Mouse (Mus musculus): ENCODE data around the gene Kif26b.

The Kif26b gene

DNA sequence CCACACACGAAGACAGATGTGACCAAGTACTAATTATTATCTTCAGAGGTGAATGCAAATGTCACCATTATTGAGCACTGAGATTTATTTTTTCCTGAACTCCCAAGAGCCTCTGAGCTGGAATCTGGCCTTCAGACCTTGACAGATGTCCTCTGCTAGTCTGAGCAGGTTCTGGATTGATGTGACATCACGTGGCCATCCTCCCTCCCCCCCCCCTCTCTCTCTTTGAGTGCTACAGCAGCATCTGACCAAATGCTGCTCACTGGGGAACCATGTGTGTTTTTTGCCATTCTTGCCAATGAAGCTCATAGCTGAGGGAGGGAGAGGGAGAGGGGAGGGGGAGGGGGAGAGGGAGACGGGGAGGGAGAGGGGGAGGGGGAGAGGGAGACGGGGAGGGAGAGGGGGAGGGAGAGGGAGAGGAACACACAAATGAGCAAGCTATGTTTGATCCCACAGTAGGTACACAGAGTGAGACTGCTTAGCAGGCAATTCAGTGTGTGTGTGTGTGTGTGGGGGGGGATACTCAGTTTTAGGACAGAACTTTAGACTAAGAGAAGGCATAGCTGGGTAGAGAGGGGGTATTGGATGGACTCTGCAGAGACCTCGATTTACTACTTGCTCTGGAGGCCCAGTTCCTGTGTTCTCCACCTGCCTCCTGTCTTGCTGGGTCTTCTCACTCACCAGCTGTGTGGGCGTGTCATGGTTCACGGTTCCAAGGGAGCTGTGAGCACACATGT, 241.9 kb downstream of the Kif26b start:
- DNase-seq (ENCODE audit: low spot score in 2 of 2) = no peak

- DNase-seq (ENCODE audit: low spot score in 2 of 2) = no peak
Observed at GRCm38 (mm10) chr1:178779742-178780141, 250.8 kb downstream of the Kif26b start.

DNA sequence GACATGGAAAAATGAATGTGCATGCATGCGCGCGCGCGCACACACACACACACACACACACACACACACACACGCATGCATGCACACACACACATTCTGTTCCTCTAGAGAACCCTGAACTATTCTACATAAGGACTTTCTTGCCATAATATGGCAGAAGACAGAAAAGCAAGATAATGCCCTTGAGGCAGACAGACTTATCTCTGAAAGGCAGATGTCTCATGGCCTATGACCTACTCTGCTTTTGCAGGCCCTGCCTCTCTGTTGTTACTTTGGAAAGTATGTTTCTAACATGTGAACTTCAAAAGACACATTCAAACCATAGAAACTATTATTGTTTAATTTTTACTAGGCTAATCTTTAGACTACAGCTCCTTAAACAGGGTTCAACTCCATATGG, 255.1 kb downstream of the Kif26b start:
- no peak for DNase-seq (ENCODE audit: low spot score in 2 of 2)

DNA sequence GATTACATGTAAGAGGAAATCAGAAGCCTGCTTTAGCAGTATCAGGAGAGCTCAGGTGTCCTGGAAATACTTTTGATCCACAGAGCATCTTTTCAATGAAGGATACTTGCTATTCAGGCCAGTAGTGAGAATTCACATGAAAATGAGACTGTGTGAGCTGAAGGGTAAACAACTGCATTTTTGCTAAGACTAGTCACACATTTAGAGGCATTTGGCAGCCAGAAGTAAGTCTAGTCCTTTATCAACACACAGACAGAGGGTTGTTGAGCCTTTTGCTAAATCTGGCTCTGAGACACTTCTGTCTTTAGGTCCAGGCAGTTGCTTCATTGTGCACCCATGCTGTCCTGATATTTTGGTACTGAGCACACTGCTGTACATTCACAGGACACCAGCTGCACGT, 262.3 kb downstream of the Kif26b start:
- DNase-seq (ENCODE audit: low spot score in 2 of 2) = no peak

DNA sequence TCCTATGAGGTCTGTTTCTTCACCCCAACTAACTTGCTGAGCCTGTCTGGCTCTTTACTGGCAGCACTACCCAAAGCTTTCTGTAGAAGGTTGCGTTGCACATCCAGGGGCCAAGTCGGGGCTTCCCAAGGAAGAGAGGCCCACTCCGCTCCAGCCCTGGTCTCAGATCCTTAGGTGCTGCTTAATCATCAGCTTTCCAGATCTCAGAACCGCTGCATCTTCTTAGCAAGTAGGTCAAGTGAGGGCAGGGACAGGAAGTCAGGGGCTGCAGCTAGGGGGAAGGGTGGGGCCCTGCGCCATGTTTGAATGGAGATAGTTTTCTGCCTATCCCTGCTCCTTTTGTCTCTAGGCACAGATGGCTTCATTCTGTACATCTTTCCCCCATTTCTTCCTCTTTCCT, 263.8 kb downstream of the Kif26b start:
- DNase-seq (ENCODE audit: low spot score in 2 of 2) = no peak

DNA sequence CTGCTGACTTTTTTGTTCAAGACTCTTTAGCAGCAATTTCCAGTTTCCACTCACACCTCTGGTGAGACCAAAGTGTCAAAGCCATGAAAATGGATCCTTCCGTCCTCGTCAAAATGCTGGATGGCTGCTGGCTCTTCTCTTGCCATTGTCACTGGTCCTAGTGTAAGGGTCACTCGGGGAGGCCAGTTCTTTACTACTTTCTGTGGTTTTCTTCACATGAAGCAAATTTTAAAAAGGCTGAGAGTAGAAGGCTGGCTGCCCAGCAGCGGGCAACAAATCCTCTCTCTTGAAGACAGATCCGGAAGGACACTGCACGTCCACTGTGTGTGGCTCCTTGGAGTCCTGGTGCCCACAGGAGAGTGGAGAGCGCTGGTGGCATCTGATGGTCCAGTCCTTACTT, 265.9 kb downstream of the Kif26b start:
- no peak for DNase-seq (ENCODE audit: low spot score in 2 of 2)

DNA sequence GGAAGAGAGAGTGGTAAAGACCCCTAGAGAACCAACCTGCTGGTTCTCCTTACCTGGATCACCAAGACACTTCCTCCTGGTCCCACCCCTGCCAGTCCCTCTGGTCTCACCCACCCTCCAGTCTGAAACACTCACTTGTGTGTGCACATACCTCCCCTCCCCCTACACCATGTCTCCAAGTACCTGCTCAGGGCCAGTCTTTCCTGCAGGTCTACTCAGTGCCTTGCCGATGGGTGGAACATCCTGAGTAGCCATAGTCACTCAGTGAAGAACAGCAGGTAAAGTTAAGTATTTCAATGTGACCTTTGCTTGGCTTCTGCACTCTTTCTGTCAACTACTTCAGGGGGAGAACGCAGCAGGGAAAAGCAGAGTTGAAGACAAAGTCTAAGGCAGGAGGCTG, 268.5 kb downstream of the Kif26b start:
- DNase-seq (ENCODE audit: low spot score in 2 of 2) = no peak

DNA sequence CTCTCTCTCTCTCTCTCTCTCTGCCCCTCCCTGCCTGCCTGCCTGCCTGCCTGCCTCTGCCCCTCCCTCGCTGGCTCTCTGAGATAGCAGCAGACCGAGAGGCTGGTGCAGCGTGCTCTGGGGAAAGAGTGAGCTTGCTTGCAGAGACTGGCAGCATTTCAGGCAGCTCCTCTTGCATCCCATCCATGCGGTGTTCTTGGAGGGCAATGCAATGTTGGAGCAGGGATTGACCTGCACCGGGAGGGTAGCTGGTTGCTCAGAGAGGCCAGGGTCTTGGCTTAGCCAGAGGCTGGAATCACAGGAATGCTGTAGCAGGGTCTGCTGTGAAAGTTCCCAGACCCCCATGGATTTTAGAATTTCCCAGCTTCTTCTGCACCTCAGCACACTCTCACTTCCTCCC, 269.4 kb downstream of the Kif26b start:
- peak; percentile 65 to 70 for DNase-seq (ENCODE audit: low spot score in 2 of 2)

GRCm38 (mm10) chr1:178798886-178799285, 270.0 kb downstream of the Kif26b start:
- no peak for DNase-seq (ENCODE audit: low spot score in 2 of 2)

GRCm38 (mm10) chr1:178799836-178800552, 271.1 kb downstream of the Kif26b start:
- DNase-seq (ENCODE audit: low spot score in 2 of 2) = no peak

DNA sequence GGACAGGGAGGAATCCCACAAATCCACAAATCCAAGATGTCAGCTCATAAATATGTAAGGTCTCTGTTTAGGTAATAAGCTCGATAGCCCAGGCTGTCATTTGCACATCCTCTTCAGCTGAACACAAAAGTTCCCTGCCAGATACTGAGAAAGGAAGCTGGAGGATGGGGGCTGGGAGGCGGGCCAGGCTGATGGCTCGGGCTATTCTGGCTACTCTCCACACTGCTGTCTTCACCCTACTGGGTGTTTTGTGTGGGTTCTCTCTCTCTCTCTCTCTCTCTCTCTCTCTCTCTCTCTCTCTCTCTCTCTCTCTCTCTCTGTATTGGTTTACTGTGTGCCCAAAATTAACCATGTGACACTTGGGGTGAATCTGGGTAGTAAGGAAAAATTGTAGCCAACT, 274.2 kb downstream of the Kif26b start:
- peak; percentile 35 to 57 for DNase-seq (ENCODE audit: low spot score in 2 of 2)

DNA sequence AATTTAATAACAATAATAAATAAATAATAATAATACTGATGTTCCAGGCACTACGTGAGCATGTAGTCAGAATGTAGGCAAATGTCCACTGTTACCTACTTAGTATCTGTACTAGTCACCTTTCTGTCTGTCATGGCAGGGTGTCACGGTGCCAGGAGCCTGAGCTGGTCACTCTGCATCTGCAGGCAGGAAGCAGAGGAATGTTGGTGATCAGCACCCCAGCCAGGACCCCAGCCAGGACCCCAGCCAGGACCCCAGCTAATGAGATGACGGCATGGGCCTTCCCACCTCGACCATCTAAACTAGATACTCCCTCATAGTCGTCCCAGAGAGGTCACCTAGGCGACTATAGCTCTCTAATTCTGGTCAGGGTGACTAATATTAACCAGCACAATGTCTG, 288.6 kb downstream of the Kif26b start:
- no peak for DNase-seq (ENCODE audit: low spot score in 2 of 2)

GRCm38 (mm10) chr1:178819060-178819459, 290.1 kb downstream of the Kif26b start:
- no peak for DNase-seq (ENCODE audit: low spot score in 2 of 2)

- no peak for DNase-seq (ENCODE audit: low spot score in 2 of 2)
Observed at GRCm38 (mm10) chr1:178820079-178820478, 291.2 kb downstream of the Kif26b start.

DNA sequence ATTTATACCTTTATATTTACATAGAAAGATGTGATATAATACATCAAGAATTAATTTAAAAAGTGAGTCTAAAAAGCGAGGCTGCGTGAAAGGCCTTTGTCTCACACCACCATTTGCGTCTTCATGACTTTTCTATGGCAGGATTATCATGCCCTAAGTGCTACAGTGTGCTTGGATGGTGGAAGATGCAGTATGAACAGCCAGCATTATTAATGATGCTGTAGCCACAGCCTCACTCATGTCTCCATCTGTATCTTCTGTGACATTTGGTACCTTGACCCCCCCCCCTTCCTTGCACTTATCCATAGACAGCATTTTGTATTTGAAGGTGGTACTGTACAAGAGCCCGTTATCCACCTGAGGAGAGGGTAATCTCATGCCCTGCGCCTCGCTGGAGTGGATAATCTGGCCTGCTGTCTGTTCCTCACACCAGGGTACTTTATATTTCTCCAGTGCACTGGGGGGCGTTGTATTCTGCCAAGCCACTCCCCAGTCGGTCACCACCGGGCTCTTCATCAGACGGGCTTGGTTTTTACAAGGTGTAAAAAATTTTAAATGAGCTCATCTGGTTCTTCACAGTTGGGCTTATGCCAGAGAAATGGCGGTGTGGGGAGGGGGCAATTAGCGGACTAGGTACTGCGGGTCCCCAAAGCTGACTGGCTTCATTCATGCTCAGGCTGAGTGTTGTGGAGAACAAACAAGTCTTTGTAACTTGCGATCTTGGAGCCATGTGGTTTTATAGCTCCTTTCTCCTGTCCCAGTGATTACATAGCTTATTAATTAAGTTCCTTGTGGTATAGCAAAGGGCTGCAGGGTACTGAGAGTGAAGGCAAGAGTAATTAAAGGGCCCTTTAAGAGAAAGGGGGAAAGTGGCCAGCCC, 291.9 kb downstream of the Kif26b start:
- DNase-seq (ENCODE audit: low spot score in 2 of 2) = no peak

GRCm38 (mm10) chr1:178824871-178825270, 295.9 kb downstream of the Kif26b start:
- no peak for DNase-seq (ENCODE audit: low spot score in 2 of 2)

- DNase-seq (ENCODE audit: low spot score in 2 of 2) = no peak
Observed at GRCm38 (mm10) chr1:178827223-178827622, 298.3 kb downstream of the Kif26b start.

DNA sequence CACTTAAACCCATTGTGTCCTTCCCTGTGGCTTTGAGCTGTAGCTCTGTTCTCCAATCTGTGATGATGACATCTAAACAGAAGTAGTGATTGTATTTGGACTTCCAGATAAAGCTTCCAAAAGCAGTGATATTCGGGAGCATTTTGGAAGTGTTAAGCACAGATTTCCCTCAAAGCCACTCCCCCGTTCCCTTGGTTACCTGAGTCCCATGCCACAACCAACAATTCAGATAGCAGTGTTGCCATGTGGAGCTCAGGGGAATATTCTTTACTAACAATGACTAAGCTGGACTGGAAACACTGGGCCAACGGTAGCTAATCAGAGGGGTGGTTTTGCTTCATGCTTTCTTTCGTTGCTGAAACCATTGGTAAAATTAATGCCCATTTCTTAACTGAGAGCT, 300.5 kb downstream of the Kif26b start:
- DNase-seq (ENCODE audit: low spot score in 2 of 2) = peak; percentile 40 to 49

- DNase-seq (ENCODE audit: low spot score in 2 of 2) = no peak
Observed at GRCm38 (mm10) chr1:178832571-178832970, 303.6 kb downstream of the Kif26b start.

GRCm38 (mm10) chr1:178835805-178836204, 306.9 kb downstream of the Kif26b start:
- DNase-seq (ENCODE audit: low spot score in 2 of 2) = no peak

GRCm38 (mm10) chr1:178836998-178837397, 308.1 kb downstream of the Kif26b start:
- no peak for DNase-seq (ENCODE audit: low spot score in 2 of 2)

GRCm38 (mm10) chr1:178838696-178839320, 309.9 kb downstream of the Kif26b start:
- no peak for DNase-seq (ENCODE audit: low spot score in 2 of 2)
